Mouse (Mus musculus) embryonic facial prominence, embryonic 11.5 days (tissue): Measurements from ENCODE around the gene Mreg. TPM values are rescaled to one million over a fixed set of nuclear protein-coding genes. Genes with fewer than 3 reads are reported as not detected.
"Not testable (repeated sequence)": the region's sequence is repeated elsewhere in the genome, so short reads cannot be mapped to it uniquely, and the experiment has no call there.

Experiments
- ATAC-seq: fragments of 200-750 bp; cut with Nextera tagmentation; replicated peaks from 2 replicates; pipeline ENCODE4 v1.8.0; 2017; ENCODE audit warnings: low read depth; ENCODE audit not compliant: insufficient number of reproducible peaks, low FRiP score, low TSS enrichment
- DNase-seq: peaks from one replicate; pipeline ENCODE4 v3.0.0-alpha.2; 2015; ENCODE audit warnings: low spot score
- H3K27ac ChIP-seq: fragments of 300-500 bp; sonication (generic); replicated peaks from 2 replicates; pipeline ENCODE4 v1.5.1; 2014; ENCODE audit warnings: mild to moderate bottlenecking, low read depth, low read length, control low read depth
- H3K27me3 ChIP-seq: fragments of 300-500 bp; sonication (generic); 2 replicates; pipeline ENCODE4 v1.6.1; 2014; ENCODE audit warnings: mild to moderate bottlenecking, low read length, moderate library complexity, mixed read lengths; ENCODE audit not compliant: control insufficient read depth, insufficient read depth
- H3K36me3 ChIP-seq: fragments of 300-500 bp; sonication (generic); replicated peaks from 2 replicates; pipeline ENCODE4 v1.6.1; 2014; ENCODE audit warnings: low read depth, mild to moderate bottlenecking, low read length, moderate library complexity, mixed read lengths; ENCODE audit not compliant: control insufficient read depth, insufficient read depth
- H3K4me1 ChIP-seq: fragments of 300-500 bp; sonication (generic); 2 replicates; pipeline ENCODE4 v1.6.1; 2014; ENCODE audit warnings: low read length, mixed read lengths; ENCODE audit not compliant: control insufficient read depth, insufficient read depth
- H3K4me2 ChIP-seq: fragments of 300-500 bp; sonication (generic); 2 replicates; pipeline ENCODE4 v1.6.1; 2014; ENCODE audit warnings: low read depth, mild to moderate bottlenecking, control low read depth, low read length, moderate library complexity
- H3K4me3 ChIP-seq: fragments of 300-500 bp; sonication (generic); 2 replicates; pipeline ENCODE4 v1.5.1; 2014; ENCODE audit warnings: low read depth, low read length, control low read depth
- H3K9ac ChIP-seq: fragments of 300-500 bp; sonication (generic); replicated peaks from 2 replicates; pipeline ENCODE4 v1.6.1; 2014; ENCODE audit warnings: mild to moderate bottlenecking, control low read depth, low read length
- H3K9me3 ChIP-seq: fragments of 300-500 bp; sonication (generic); replicated peaks from 2 replicates; pipeline ENCODE4 v1.6.1; 2016; ENCODE audit warnings: mild to moderate bottlenecking, low read length, inconsistent platforms, mixed read lengths; ENCODE audit not compliant: control insufficient read depth
- WGBS: fragments of 180-500 bp; shearing (Covaris S2); extraction: QIAGEN DNeasy Blood & Tissue Kit; methylation state at CpG from one replicate; pipeline ENCODE4 v1.1.7; 2014; 5-methylcytosine and 5-hydroxymethylcytosine counted together
- polyA plus RNA-seq: library from polyadenylated mRNA; unstranded; fragments of >200 nt; fragmentation: Nextera tagmentation; extraction: Ambion mirVana; gene quantifications from 2 replicates; pipeline ENCODE4 v1.2.1, GENCODE M21; 2014

The Mreg gene
- polyA plus RNA-seq, 1 experiment from 2014 or later, result 24.7 TPM

- Histone ChIP-seq H3K4me3 (peak overlapping the region; percentile 49), H3K4me2 (peak overlapping the region; percentile 62), H3K9ac (peak overlapping the region; percentile 59), H3K27ac (peak overlapping the region; percentile 52; the same call in 1 of the 2 replicates)
- WGBS, result under 1% methylated on average over 35 of the region's 50 CpGs
- peak; percentile 81 for ATAC-seq
- not testable (repeated sequence) for H3K9me3 ChIP-seq, H3K4me1 ChIP-seq, H3K36me3 ChIP-seq, H3K27me3 ChIP-seq
- DNase-seq, result peak; percentile 86
Measured at GRCm38 (mm10) chr1:72236363-72237006, 24.4 kb upstream of the Mreg start.

DNA sequence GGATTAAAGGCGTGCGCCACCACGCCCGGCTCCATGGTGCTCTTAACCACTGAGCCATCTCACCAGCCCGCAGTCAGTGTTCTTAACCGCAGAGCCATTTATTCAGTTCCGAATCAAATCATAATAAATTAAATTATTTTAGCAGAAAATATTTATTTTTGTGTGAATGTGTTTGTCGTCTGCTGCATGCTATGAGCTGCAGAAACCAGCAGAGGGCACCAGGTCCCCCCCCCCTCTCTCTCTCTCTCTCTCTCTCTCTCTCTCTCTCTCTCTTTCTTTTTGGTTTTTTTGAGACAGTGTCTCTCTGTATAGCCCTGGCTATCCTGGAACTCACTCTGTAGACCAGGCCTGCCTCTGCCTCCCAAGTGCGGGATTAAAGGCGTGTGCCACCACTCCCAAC is 20.5 kb upstream of the Mreg start:
- H3K4me3 ChIP-seq, H3K4me2 ChIP-seq, ATAC-seq, H3K4me1 ChIP-seq, H3K9ac ChIP-seq, H3K27ac ChIP-seq, DNase-seq, H3K27me3 ChIP-seq, H3K9me3 ChIP-seq, H3K36me3 ChIP-seq: not testable (repeated sequence)
- WGBS, result 80% methylated on average over 10 of the region's 10 CpGs

DNA sequence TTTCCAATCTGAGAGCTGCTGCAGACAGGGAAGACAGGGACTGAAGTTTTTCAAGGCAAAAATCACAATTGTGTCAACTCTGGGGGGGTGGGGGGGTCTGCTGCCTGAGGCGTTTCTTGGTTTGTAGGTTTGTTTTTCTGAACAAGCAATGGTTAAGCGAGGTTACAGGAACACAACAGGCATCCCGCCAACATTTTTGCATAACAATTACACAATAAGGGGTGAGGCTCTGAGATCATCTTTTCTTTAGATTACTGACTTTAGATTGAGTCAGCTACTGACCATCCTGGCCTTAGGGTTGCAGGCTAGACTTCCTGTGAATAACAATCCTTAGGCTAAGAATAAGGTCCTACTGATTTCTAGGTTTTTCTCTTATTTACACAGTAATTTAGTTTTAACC is 16.9 kb upstream of the Mreg start:
- 47% methylated on average over 3 of the region's 3 CpGs for WGBS
- no peak overlapping the region for H3K27ac ChIP-seq
- no peaks in the 10 kb centered on the region for H3K9me3 ChIP-seq
- no peak for ATAC-seq
- no peak overlapping the region for H3K9ac ChIP-seq
- no peaks in the 10 kb centered on the region for H3K27me3 ChIP-seq
- H3K4me1 ChIP-seq, result no peaks in the 10 kb centered on the region
- H3K36me3 ChIP-seq, result no peaks in the 10 kb centered on the region; the same call in 1 of the 2 replicates
- DNase-seq, result no peak
- no peak overlapping the region for H3K4me2 ChIP-seq
- no peak overlapping the region for H3K4me3 ChIP-seq

DNA sequence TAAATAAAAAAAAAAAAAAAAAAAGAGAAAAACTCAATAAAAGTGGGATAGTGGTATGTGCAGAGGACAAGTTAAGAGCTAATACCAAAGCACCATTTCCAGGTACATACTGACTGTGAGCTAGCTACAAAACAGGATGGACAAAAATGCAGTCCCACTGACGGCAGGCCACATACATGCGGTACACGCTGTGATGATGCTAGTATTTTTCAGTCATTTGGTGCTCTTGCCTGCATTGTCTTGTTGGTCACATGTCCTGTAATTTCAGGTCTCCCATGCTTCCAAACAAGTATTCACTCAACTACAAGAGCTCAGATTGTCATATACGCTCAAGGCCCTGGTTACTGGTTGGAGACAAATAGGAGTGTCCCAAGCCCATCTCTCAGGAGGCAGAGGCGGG is 15.4 kb upstream of the Mreg start:
- H3K9me3 ChIP-seq, result no peaks in the 10 kb centered on the region
- WGBS, result 85% methylated on average over 5 of the region's 5 CpGs
- DNase-seq (no peak), ATAC-seq (no peak)
- no peaks in the 10 kb centered on the region for H3K27me3 ChIP-seq
- no peak overlapping the region for H3K4me3 ChIP-seq
- H3K9ac ChIP-seq, result no peak overlapping the region
- no peaks in the 10 kb centered on the region for H3K4me1 ChIP-seq
- H3K27ac ChIP-seq, result no peak overlapping the region
- H3K4me2 ChIP-seq, result no peak overlapping the region
- H3K36me3 ChIP-seq, result no peaks in the 10 kb centered on the region; the same call in 1 of the 2 replicates

DNA sequence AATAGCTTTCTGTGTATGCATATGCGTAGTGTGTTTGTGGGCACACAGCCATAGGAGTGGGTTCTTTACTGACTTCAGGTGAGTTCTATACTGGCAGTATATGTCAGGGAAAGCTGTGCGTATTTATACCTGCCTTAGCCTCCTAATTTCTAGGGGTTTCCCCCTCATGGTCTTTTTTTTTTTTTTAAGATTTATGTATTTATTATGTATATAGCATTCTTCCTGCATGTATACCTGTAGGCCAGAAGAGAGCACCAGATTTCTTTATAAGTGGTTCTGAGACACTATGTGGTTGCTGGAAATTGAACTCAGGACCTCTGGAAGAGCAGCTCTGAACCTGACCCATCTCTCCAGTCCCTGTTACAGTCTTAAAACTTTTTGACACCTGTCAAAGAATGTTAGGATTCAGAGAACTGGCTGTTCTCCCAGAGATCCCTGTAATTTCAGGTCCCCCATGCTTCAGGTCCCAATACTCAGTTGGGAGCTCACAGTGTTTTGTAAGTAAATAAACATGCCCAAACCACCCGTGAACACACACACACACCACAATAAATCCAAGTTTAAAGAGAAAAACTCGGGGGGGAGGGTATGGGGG is 14.9 kb upstream of the Mreg start:
- H3K27me3 ChIP-seq, result no peaks in the 10 kb centered on the region
- no peak overlapping the region for H3K4me3 ChIP-seq
- DNase-seq (no peak), ATAC-seq (no peak; the same call in 1 of the 2 replicates)
- H3K9ac ChIP-seq, result no peak overlapping the region
- 62% methylated on average over 4 of the region's 4 CpGs for WGBS
- H3K27ac ChIP-seq, result no peak overlapping the region
- no peaks in the 10 kb centered on the region; the same call in 1 of the 2 replicates for H3K36me3 ChIP-seq
- no peaks in the 10 kb centered on the region for H3K4me1 ChIP-seq
- no peak overlapping the region for H3K4me2 ChIP-seq
- H3K9me3 ChIP-seq, result no peaks in the 10 kb centered on the region

DNA sequence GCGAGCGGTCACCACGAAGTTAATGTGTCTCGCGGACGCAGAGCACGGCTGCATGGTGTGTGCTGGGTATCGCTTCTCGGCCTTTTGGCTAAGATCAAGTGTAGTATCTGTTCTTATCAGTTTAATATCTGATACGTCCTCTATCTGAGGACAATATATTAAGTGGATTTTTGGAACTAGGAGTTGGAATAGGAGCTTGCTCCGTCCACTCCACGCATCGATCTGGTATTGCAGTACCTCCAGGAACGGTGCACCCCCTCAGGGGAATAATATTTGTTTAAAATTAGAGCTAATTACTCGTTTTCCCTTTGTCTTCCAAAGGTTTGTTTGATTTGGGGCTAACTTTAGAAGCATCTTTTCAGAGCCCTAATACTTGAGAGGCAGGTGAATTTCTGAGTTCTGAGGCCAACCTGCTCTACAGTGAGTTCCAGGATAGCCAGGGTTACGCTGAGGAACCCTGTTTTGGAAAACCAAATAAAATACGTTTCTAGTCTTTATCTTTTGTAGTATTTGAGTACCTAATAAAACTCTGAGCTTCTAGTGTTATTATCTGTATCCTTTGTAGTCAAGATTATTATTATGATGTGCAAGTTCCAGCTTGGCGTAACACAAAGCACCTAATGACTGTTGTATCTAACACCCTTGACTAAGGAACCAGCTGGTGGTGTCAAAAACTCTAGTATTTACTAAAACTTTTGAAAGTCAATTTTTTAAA is 14.2 kb upstream of the Mreg start:
- peak overlapping the region; percentile 56 for H3K9ac ChIP-seq

GRCm38 (mm10) chr1:72225720-72226171 is 13.6 kb upstream of the Mreg start:
- not testable (repeated sequence) for H3K27me3 ChIP-seq, H3K36me3 ChIP-seq, H3K27ac ChIP-seq, H3K4me1 ChIP-seq, H3K9me3 ChIP-seq
- ATAC-seq, result peak; percentile 88
- Histone ChIP-seq H3K9ac (peak overlapping the region; percentile 56), H3K4me2 (peak overlapping the region; percentile 54), H3K4me3 (peak overlapping the region; percentile 31)
- under 1% methylated on average over 25 of the region's 31 CpGs for WGBS
- peak; percentile 92 for DNase-seq

More for the DNA sequence above, 14.2 kb upstream of the Mreg start:
- Histone ChIP-seq H3K4me1 (no peaks in the 10 kb centered on the region), H3K27ac (no peak overlapping the region), H3K4me3 (0 out of 2 replicates have a peak overlapping the region, but pooled peaks have one; percentile 31), H3K27me3 (no peaks in the 10 kb centered on the region), H3K9me3 (no peaks in the 10 kb centered on the region), H3K36me3 (no peaks in the 10 kb centered on the region; the same call in 1 of the 2 replicates), H3K4me2 (no peak overlapping the region)
- ATAC-seq, result peak; percentile 88
- peak; percentile 93 for DNase-seq
- 1% methylated on average over 9 of the region's 18 CpGs for WGBS
